In the genomic region with DNA sequence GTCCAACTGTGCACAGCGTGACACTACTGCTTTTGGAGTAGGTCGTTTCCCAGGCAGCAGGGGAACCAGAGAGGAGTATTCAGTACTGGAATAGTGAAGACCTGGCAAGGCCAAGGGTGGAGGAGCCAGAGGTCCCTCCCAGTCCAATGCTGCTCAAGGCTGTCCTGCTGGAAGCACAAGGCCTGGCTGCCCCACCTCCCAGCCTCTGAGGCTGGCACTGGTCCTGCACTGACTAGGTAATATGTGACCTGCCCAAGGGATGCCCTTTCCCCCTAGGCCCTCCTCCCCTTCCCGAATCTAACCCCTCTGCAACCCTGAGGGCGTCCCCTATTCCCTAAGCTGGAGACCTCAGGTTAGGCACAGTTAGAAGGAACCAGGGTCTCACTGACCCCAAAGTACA, we compare ENCODE assay signal across 9 mouse cellular contexts. TPM values are rescaled to one million over a fixed set of nuclear protein-coding genes. Genes with fewer than 3 reads are reported as not detected.
DNase-seq lines count a peak whose midpoint lies in the region; ATAC-seq lines count a peak whose summit lies in the region.
"Had no signal": no experiment of that assay in that cellular context is flagged by ENCODE, and none has a peak within 500 bp of the region (broad histone marks: within the 10 kb centered on the region; RNA-seq: fewer than 3 reads in every experiment).

No protein-coding gene starts in this region.

- no peaks in the 10 kb centered on the region for H3K9me3 ChIP-seq in lung, embryonic 15.5 days
- H3K9me3 ChIP-seq in embryonic facial prominence, embryonic 15.5 days (replicated peaks): no peaks in the 10 kb centered on the region
- no peaks in the 10 kb centered on the region for H3K9me3 ChIP-seq in neural tube, embryonic 12.5 days

- no peak for DNase-seq in lung, postnatal 14 days
- DNase-seq in kidney, adult 8-10 months: peak; percentile 35 to 59
- no peak for DNase-seq in left cerebral cortex, postnatal 4 days
- no peak for DNase-seq in layer of hippocampus, adult 11-12 months (ENCODE audit: low spot score)
- no peak for DNase-seq in cerebellum, postnatal 25 days

- H3K4me1 ChIP-seq in lung, embryonic 15.5 days: peaks cover 50% of the 10 kb centered on the region
- peaks cover 75% of the 10 kb centered on the region for H3K4me1 ChIP-seq in embryonic facial prominence, embryonic 15.5 days
- peaks cover 66% of the 10 kb centered on the region for H3K4me1 ChIP-seq in neural tube, embryonic 12.5 days

- H3K36me3 ChIP-seq in lung, embryonic 15.5 days: no peaks in the 10 kb centered on the region
- H3K36me3 ChIP-seq in embryonic facial prominence, embryonic 15.5 days: no peaks in the 10 kb centered on the region
- H3K36me3 ChIP-seq in neural tube, embryonic 12.5 days: no peaks in the 10 kb centered on the region

- intact Hi-C loops in left cerebral cortex, postnatal 4 days (cut with DNase I): no loop called here

- peaks cover 43% of the 10 kb centered on the region for H3K27me3 ChIP-seq in lung, embryonic 15.5 days
- peaks cover 9% of the 10 kb centered on the region; the same call in 1 of the 2 replicates for H3K27me3 ChIP-seq in embryonic facial prominence, embryonic 15.5 days
- peaks cover 87% of the 10 kb centered on the region for H3K27me3 ChIP-seq in neural tube, embryonic 12.5 days (replicated peaks)

- ATAC-seq in lung, embryonic 15.5 days (ENCODE audit: borderline replicate concordance, extremely low read depth, low FRiP score, low TSS enrichment): no peak
- no peak for ATAC-seq in embryonic facial prominence, embryonic 15.5 days (ENCODE audit: insufficient number of reproducible peaks, low FRiP score, low TSS enrichment, low read depth)
- no peak for ATAC-seq in neural tube, embryonic 12.5 days (ENCODE audit: low FRiP score, low read depth)

- 48% methylated on average over 4 of the region's 4 CpGs for WGBS in lung, embryonic 15.5 days
- WGBS in embryonic facial prominence, embryonic 15.5 days: 40% methylated on average over 4 of the region's 4 CpGs
- 33% methylated on average over 4 of the region's 4 CpGs for WGBS in neural tube, embryonic 12.5 days

- peak overlapping the region; percentile 73; the same call in 1 of the 2 replicates for H3K27ac ChIP-seq in lung, embryonic 15.5 days
- H3K27ac ChIP-seq in embryonic facial prominence, embryonic 15.5 days (replicated peaks): 0 out of 2 replicates have a peak overlapping the region, but pooled peaks have one; percentile 78
- H3K27ac ChIP-seq in neural tube, embryonic 12.5 days: no peak overlapping the region

- H3K4me2 ChIP-seq in lung, embryonic 15.5 days: peak overlapping the region; percentile 92
- peak overlapping the region; percentile 84 for H3K4me2 ChIP-seq in embryonic facial prominence, embryonic 15.5 days (replicated peaks)
- peak overlapping the region; percentile 66 for H3K4me2 ChIP-seq in neural tube, embryonic 12.5 days (replicated peaks)

- peak overlapping the region; percentile 53; the same call in 1 of the 2 replicates for H3K9ac ChIP-seq in lung, embryonic 15.5 days
- H3K9ac ChIP-seq in embryonic facial prominence, embryonic 15.5 days: no peak overlapping the region
- 0 out of 2 replicates have a peak overlapping the region, but pooled peaks have one; percentile 56 for H3K9ac ChIP-seq in neural tube, embryonic 12.5 days

- H3K4me3 ChIP-seq in lung, embryonic 15.5 days: peak overlapping the region; percentile 57
- peak overlapping the region; percentile 62 for H3K4me3 ChIP-seq in embryonic facial prominence, embryonic 15.5 days (replicated peaks)
- H3K4me3 ChIP-seq in neural tube, embryonic 12.5 days: peak overlapping the region; percentile 53
- H3K4me3 ChIP-seq: myocyte had no signal

RNA-seq across cellular contexts. Expression of a gene that starts 25.1 kb away (rescaled TPM):
- 7.2 TPM in 2 replicates for polyA plus RNA-seq in lung, embryonic 15.5 days (2015; fragmentation: Nextera tagmentation; extraction: Ambion mirVana)
- polyA plus RNA-seq in embryonic facial prominence, embryonic 15.5 days (2015; fragmentation: Nextera tagmentation; extraction: Ambion mirVana): 10.5 and 11.1 TPM in 2 replicates
- polyA plus RNA-seq in neural tube, embryonic 12.5 days (2016; fragmentation: Nextera tagmentation; extraction: Ambion mirVana): 9.8 and 11.8 TPM in 2 replicates
- 100 to 1,000 TPM; 142 to 145 TPM for total RNA-seq in left cerebral cortex, postnatal 4 days (2021)

Comparison
In these comparisons a context has a peak if more than half of its experiments do, and no peak if none do; other contexts are left out.
1. DNase-seq: peak in kidney, adult 8-10 months (2 of 2); none in lung, postnatal 14 days (single experiment), left cerebral cortex, postnatal 4 days (single experiment), layer of hippocampus, adult 11-12 months (single experiment) and cerebellum, postnatal 25 days (0 of 2).
2. Peak in every context shown above with its lines, with median percentiles within 50 percentile points of each other: H3K4me2 ChIP-seq and H3K4me3 ChIP-seq.